Mouse (Mus musculus): Measurements from ENCODE around the gene Cabp4. TPM values are rescaled to one million over a fixed set of nuclear protein-coding genes. Genes with fewer than 3 reads are reported as not detected.

The Cabp4 gene
- total and polyA plus RNA-seq, 3 experiments, result 0.21 TPM; not detected in 2

DNA sequence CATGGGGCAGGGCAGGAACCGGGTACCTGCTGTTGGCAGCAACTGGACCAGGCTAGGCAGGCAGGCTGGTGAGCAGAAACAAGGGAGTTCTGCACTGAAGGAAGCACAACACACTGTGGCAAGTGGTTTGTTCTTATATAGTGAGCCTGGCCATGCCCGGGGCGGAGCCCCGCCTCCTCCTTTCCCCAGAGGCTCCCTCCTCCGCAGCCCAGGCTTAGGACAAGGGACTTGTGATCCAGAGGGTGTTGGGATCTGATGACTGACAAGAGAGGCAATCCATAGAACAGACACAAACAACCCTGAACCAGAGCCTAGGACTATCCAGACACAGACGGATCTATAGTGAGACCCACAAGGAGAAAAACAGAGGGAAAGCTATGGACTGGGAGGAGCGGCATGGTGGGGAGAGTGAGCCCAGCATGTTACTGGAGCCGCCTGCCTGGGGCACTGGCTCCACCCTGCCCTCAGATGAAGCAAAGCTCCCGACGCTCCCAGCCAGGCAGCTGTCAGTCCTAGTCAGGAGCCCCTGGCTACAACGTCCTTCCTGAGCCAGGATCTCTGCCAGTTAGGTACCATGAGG is 31.6 kb upstream of the Cabp4 start, which contains the start of gene Carns1:
Gene Carns1, minus strand, starts transcription at position 112 of the 580 bp plus-strand sequence.
- peak within 1 kb of the TSS; percentile 36 for H3K4me3 ChIP-seq
- 8% methylated on average over 11 of the region's 11 CpGs for WGBS
- peak; percentile 60 to 69 for DNase-seq
- no peak for TF ChIP-seq CTCF (IDR thresholded peaks at IDR 0.05)
- TF ChIP-seq POLR2A (IDR thresholded peaks at IDR 0.05; ENCODE audit: insufficient read depth, low read depth, low read length), result peak; percentile 69
- no peak for TF ChIP-seq EP300 (IDR thresholded peaks at IDR 0.05; ENCODE audit: insufficient read depth, low read depth, low read length)
- peak within 1 kb of the TSS; percentile 79 for H3K27ac ChIP-seq
- H3K79me2 ChIP-seq (replicated peaks; ENCODE audit: control insufficient read depth, insufficient read depth, low read length), result no peaks in the 10 kb centered on the region
- intact Hi-C loops (cut with DNase I), result no loop called here
- H3K36me3 ChIP-seq (ENCODE audit: control insufficient read depth, insufficient read depth, low read length), result no peaks in the 10 kb centered on the region
- peaks cover 7% of the 10 kb centered on the region for H3K4me1 ChIP-seq (ENCODE audit: control insufficient read depth, insufficient read depth, low read length)
- peak within 1 kb of the TSS; percentile 65 for H3K9ac ChIP-seq (ENCODE audit: low read depth, low read length)
- H3K27me3 ChIP-seq (ENCODE audit: control insufficient read depth, insufficient read depth, low read length), result no peaks in the 10 kb centered on the region

DNA sequence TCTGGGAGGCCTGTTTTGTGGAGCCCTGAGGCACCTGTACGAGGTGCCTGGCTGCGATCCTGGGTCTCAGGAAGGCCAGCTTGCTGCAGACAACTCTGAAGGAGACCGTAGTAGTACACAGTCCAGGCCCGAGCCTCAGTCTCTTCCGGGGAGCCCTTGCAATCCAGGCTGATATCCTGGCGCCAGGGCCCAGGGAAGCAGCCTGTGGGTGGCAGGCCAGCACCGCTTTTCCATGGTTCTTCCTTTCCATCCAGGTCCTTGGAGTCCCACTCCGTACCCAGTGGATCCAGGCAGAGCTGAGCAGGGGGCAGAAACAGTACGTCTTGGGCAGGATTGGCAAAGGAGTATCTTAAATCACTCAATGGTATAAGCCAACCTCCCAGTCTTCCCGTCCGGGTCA is 29.1 kb upstream of the Cabp4 start:
- H3K27ac ChIP-seq, result peak overlapping the region; percentile 92
- H3K9ac ChIP-seq (ENCODE audit: low read depth, low read length), result peak overlapping the region; percentile 6; the same call in 1 of the 2 replicates
- no peaks in the 10 kb centered on the region for H3K27me3 ChIP-seq (ENCODE audit: control insufficient read depth, insufficient read depth, low read length)
- intact Hi-C loops (cut with DNase I), result no loop called here
- no peaks in the 10 kb centered on the region for H3K79me2 ChIP-seq (replicated peaks; ENCODE audit: control insufficient read depth, insufficient read depth, low read length)
- H3K4me1 ChIP-seq (ENCODE audit: control insufficient read depth, insufficient read depth, low read length), result peaks cover 10% of the 10 kb centered on the region
- no peak overlapping the region for H3K4me3 ChIP-seq
- 60% methylated on average over 11 of the region's 11 CpGs for WGBS
- no peaks in the 10 kb centered on the region for H3K36me3 ChIP-seq (ENCODE audit: control insufficient read depth, insufficient read depth, low read length)
- 0 out of 2 replicates have a peak, but pooled peaks have one; percentile 23 for TF ChIP-seq POLR2A (IDR thresholded peaks at IDR 0.05; ENCODE audit: insufficient read depth, low read depth, low read length)
- TF ChIP-seq CTCF (IDR thresholded peaks at IDR 0.05), result peak; percentile 51
- TF ChIP-seq EP300 (IDR thresholded peaks at IDR 0.05; ENCODE audit: insufficient read depth, low read depth, low read length), result no peak
- peak in 1 of 2 experiments; percentile 34 for DNase-seq

DNA sequence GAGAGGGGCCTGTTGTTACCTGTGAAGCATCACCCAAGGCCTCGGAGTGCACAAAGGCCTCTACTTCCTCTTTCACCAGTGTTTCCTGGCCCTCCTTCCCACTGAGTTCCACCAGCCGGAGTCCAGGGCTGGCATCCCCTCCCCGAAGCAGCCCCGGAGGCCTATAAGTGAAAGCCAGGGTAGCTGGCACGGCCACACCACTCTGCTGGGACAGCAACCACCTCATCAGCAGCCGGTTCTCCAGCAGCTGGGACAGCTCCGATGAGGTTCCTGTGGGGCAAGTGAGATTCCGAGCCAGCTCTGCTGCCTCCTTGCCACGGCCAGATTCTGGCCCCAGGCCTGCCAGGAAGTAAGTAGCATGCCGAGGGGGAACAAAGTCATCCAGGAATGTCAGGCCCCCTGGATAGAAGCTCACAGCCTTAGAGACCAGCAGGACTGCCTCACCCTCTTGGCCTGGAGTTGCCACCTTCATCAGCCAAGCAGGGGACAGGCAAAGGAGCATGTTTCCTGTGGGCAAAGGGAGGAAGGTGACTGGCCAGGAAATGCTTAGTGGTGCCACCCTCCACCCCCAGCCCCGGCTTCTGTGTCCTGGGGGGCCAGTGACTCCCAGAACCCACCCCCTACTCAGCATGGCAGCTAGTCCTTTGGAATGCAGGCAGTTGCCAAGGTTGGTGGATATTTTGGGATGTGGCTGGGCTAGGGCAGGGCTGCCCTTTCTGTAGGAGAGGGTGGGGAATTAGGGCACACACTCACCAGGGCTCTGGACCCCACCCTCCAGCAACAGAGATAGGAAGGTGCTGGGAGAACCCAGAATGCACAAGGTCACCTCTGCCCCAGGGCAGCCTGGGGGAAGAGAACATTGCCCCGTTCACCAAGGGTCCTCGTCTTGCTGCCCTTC is 27.8 kb upstream of the Cabp4 start:
- Histone ChIP-seq H3K27me3 (ENCODE audit: control insufficient read depth, insufficient read depth, low read length) (no peaks in the 10 kb centered on the region), H3K4me3 (peak overlapping the region; percentile 12; the same call in 1 of the 2 replicates), H3K36me3 (ENCODE audit: control insufficient read depth, insufficient read depth, low read length) (no peaks in the 10 kb centered on the region), H3K4me1 (ENCODE audit: control insufficient read depth, insufficient read depth, low read length) (peaks cover 10% of the 10 kb centered on the region), H3K27ac (peak overlapping the region; percentile 92), H3K9ac (ENCODE audit: low read depth, low read length) (peak overlapping the region; percentile 52), H3K79me2 (replicated peaks; ENCODE audit: control insufficient read depth, insufficient read depth, low read length) (no peaks in the 10 kb centered on the region)
- WGBS, result 21% methylated on average over 13 of the region's 13 CpGs
- intact Hi-C loops (cut with DNase I), result loop anchor here (2.0 kb wide), 1 partner anchor 57 kb away; no protein-coding TSS in a partner anchor
- TF ChIP-seq POLR2A (IDR thresholded peaks at IDR 0.05; ENCODE audit: insufficient read depth, low read depth, low read length) (peak; percentile 49; the same call in 1 of the 2 replicates), EP300 (IDR thresholded peaks at IDR 0.05; ENCODE audit: insufficient read depth, low read depth, low read length) (peak; percentile 54; the same call in 1 of the 2 replicates), CTCF (IDR thresholded peaks at IDR 0.05) (no peak)
- peak; percentile 65 to 73 for DNase-seq

DNA sequence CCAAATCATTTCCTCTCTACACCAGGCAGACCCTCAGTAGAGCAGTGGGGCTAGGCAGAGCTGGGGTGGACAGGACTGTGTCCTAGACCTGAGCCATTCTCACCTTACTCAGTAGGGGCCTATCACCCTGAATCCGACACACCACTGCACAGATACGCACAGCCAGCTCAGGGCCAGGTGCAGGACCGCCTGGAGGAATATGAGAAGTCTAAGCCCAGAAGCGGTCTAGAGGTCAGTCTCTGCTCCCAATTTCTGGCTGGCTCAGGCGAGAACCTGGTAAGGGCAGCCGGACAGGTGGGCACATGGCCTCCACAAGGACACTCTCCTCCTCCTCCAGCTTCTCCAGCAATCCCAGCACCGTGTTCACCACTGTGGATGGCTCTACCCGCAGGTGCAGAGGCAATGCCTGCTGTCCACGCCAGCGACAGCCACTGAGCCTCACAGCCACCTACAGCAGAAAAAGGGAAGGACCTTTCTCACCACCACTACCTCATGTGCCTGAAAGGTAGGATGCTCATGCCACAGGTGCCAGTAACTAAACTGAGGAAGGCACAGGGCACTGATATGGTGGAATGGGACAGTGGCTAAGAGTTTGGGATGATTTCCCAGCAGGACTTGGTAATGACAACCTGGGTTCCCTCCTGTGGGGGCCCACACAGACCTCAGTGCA is 27.0 kb upstream of the Cabp4 start:
- peak overlapping the region; percentile 92 for H3K27ac ChIP-seq
- peak overlapping the region; percentile 52; the same call in 1 of the 2 replicates for H3K9ac ChIP-seq (ENCODE audit: low read depth, low read length)
- peaks cover 8% of the 10 kb centered on the region for H3K4me1 ChIP-seq (ENCODE audit: control insufficient read depth, insufficient read depth, low read length)
- peak in 1 of 2 experiments; percentile 30 for DNase-seq
- H3K27me3 ChIP-seq (ENCODE audit: control insufficient read depth, insufficient read depth, low read length), result no peaks in the 10 kb centered on the region
- 81% methylated on average over 10 of the region's 10 CpGs for WGBS
- TF ChIP-seq POLR2A (IDR thresholded peaks at IDR 0.05; ENCODE audit: insufficient read depth, low read depth, low read length), result no peak
- TF ChIP-seq CTCF (IDR thresholded peaks at IDR 0.05), result no peak
- TF ChIP-seq EP300 (IDR thresholded peaks at IDR 0.05; ENCODE audit: insufficient read depth, low read depth, low read length), result no peak
- intact Hi-C loops (cut with DNase I), result loop anchor here (1.0 to 2.0 kb wide), 2 partner anchors 21 to 58 kb away; partner anchors contain the start of gene Ppp1ca
- H3K4me3 ChIP-seq, result no peak overlapping the region
- H3K36me3 ChIP-seq (ENCODE audit: control insufficient read depth, insufficient read depth, low read length), result no peaks in the 10 kb centered on the region
- no peaks in the 10 kb centered on the region for H3K79me2 ChIP-seq (replicated peaks; ENCODE audit: control insufficient read depth, insufficient read depth, low read length)

DNA sequence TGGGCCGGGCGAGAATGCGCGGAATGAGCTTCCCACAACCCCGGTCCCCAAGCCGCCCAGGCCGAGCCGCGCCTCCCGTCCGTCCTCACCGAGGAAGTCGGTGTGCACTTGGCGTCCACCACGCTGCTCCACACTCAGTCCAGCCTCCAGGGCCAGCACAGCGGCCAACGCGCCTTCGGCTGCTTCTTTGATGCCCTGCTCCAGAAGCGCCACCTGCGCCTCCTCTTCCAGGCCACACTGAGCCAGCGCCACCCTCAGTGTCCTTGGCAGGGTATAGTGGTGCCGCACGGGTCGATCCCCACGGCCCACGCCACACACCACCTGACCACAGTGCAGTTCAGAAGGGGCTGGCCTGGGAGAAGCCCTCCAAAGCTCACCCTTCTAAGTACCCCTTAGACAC is 26.0 kb upstream of the Cabp4 start:
- Histone ChIP-seq H3K79me2 (replicated peaks; ENCODE audit: control insufficient read depth, insufficient read depth, low read length) (no peaks in the 10 kb centered on the region), H3K27ac (peak overlapping the region; percentile 92), H3K36me3 (ENCODE audit: control insufficient read depth, insufficient read depth, low read length) (no peaks in the 10 kb centered on the region), H3K27me3 (ENCODE audit: control insufficient read depth, insufficient read depth, low read length) (no peaks in the 10 kb centered on the region), H3K4me1 (ENCODE audit: control insufficient read depth, insufficient read depth, low read length) (peaks cover 6% of the 10 kb centered on the region), H3K9ac (ENCODE audit: low read depth, low read length) (peak overlapping the region; percentile 86), H3K4me3 (peak overlapping the region; percentile 60)
- DNase-seq, result no peak
- WGBS, result 5% methylated on average over 27 of the region's 27 CpGs
- intact Hi-C loops (cut with DNase I), result loop anchor here (1.0 to 2.0 kb wide), 2 partner anchors 22 to 59 kb away; partner anchors contain the start of gene Ppp1ca
- no peak for TF ChIP-seq POLR2A (IDR thresholded peaks at IDR 0.05; ENCODE audit: insufficient read depth, low read depth, low read length)
- no peak for TF ChIP-seq EP300 (IDR thresholded peaks at IDR 0.05; ENCODE audit: insufficient read depth, low read depth, low read length)
- no peak for TF ChIP-seq CTCF (IDR thresholded peaks at IDR 0.05)
